Mouse (Mus musculus) heart, embryonic 16.5 days (tissue): ENCODE data around the gene Myo5a. TPM values are rescaled to one million over a fixed set of nuclear protein-coding genes. Genes with fewer than 3 reads are reported as not detected.

Experiments used
- polyA plus RNA-seq: library from polyadenylated mRNA; unstranded; fragments of >200 nt; fragmentation: Nextera tagmentation; extraction: Ambion mirVana; gene quantifications from 2 replicates; pipeline ENCODE4 v1.2.1, GENCODE M21; 2015

Gene Myo5a
- polyA plus RNA-seq, 1 experiment from 2014 or later, result 6.9 TPM

Other genes starting within 250 kb of the Myo5a start
- gene Onecut1, start 209.1 kb upstream of the Myo5a start, polyA plus RNA-seq, result not detected in 2 replicates
- 11.3 and 11.4 TPM in 2 replicates for gene Fam214a, start 118.1 kb upstream of the Myo5a start, polyA plus RNA-seq
- gene Arpp19, start 33.4 kb upstream of the Myo5a start, polyA plus RNA-seq, result 187 and 195 TPM in 2 replicates
- 2.5 and 4.7 TPM in 2 replicates for gene Myo5c, start 161.0 kb downstream of the Myo5a start, polyA plus RNA-seq
- gene Gnb5, start 235.3 kb downstream of the Myo5a start, polyA plus RNA-seq, result 62.6 and 66.9 TPM in 2 replicates